Mouse (Mus musculus): ENCODE results near the gene Fxyd7. TPM values are rescaled to one million over a fixed set of nuclear protein-coding genes. Genes with fewer than 3 reads are reported as not detected.

Gene Fxyd7
- polyA plus RNA-seq, 1 experiment from 2014 or later = 42.2 TPM

DNA sequence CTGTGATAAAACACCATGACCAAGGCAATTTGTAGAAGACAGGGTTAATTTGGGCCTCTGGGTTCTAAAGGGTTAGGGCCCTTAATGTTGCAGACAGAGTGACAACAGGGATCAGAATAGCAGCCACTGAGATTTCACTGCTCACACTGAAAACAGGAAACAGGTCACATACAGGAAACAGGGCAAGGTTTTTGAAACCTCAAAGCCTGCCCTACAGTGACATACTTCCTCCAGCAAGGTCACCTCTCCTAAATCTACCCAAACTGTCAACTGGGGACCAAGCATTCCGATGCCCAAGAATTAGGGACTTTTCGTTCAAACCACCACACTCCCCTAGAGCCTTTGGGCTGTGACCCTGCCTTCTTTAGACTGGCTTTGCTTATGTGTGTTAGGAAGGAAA lies 38.5 kb upstream of the Fxyd7 start:
- 80% methylated on average over 2 of the region's 2 CpGs for WGBS
- Histone ChIP-seq H3K27ac (ENCODE audit: low read length) (no peak overlapping the region), H3K4me3 (ENCODE audit: low read depth, low read length) (no peak overlapping the region), H3K27me3 (ENCODE audit: control insufficient read depth, insufficient read depth, low read length) (no peaks in the 10 kb centered on the region), H3K4me1 (ENCODE audit: control insufficient read depth, insufficient read depth, low read length) (peaks cover 5% of the 10 kb centered on the region; the same call in 1 of the 2 replicates), H3K36me3 (ENCODE audit: control insufficient read depth, insufficient read depth, low read length) (no peaks in the 10 kb centered on the region), H3K9me3 (ENCODE audit: control insufficient read depth, low read depth, low read length) (no peaks in the 10 kb centered on the region), H3K4me2 (replicated peaks; ENCODE audit: low read depth, low read length) (no peak overlapping the region), H3K9ac (replicated peaks; ENCODE audit: low read depth, low read length) (no peak overlapping the region)
- ATAC-seq (ENCODE audit: insufficient number of reproducible peaks, insufficient read depth, low FRiP score, low read depth) = no peak

DNA sequence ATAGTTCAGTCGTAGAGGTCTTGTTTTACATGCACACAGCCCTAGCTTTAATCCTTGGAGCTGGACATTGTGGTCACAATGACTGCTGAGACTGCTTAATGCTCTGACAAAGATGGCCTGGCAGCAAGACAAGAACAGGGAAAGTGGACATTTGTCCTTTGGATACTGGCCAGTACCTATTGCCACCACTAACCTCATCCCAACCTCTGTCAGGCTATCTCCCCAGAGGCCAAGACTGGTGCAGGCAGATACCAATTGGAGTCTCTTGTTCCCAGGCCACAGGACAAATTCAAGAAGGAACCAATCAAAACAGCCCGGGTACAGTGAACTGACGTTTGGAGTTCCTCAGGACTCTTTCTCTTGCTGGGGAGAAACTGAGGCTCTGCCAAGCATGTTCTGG lies 36.9 kb upstream of the Fxyd7 start:
- no peak overlapping the region for H3K4me2 ChIP-seq (replicated peaks; ENCODE audit: low read depth, low read length)
- H3K27me3 ChIP-seq (ENCODE audit: control insufficient read depth, insufficient read depth, low read length) = no peaks in the 10 kb centered on the region
- no peaks in the 10 kb centered on the region for H3K9me3 ChIP-seq (ENCODE audit: control insufficient read depth, low read depth, low read length)
- H3K9ac ChIP-seq (replicated peaks; ENCODE audit: low read depth, low read length) = no peak overlapping the region
- no peak overlapping the region for H3K4me3 ChIP-seq (ENCODE audit: low read depth, low read length)
- no peaks in the 10 kb centered on the region for H3K36me3 ChIP-seq (ENCODE audit: control insufficient read depth, insufficient read depth, low read length)
- 73% methylated on average over 3 of the region's 3 CpGs for WGBS
- H3K27ac ChIP-seq (ENCODE audit: low read length) = no peak overlapping the region
- peaks cover 12% of the 10 kb centered on the region; the same call in 1 of the 2 replicates for H3K4me1 ChIP-seq (ENCODE audit: control insufficient read depth, insufficient read depth, low read length)
- no peak for ATAC-seq (ENCODE audit: insufficient number of reproducible peaks, insufficient read depth, low FRiP score, low read depth)

DNA sequence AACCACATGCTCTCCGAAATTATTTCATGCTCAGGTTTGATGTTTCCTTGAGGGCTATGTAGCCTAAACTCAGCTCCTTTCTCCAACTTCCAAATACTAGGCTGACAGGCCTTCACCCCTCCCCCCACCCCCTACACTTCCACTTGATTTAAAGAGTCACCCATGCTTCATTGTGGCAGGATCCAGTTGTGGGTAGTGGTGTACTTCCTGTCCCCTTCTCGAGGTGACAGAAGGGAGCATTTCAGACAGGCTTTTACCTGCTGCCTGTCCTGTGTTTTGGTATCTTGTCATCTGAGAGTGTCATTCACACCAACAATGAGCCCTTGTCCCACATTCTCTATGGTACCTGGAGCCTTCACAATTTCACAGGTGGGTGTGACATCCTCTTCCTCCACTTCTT lies 36.0 kb upstream of the Fxyd7 start:
- no peaks in the 10 kb centered on the region for H3K27me3 ChIP-seq (ENCODE audit: control insufficient read depth, insufficient read depth, low read length)
- H3K4me3 ChIP-seq (ENCODE audit: low read depth, low read length) = no peak overlapping the region
- H3K9ac ChIP-seq (replicated peaks; ENCODE audit: low read depth, low read length) = no peak overlapping the region
- H3K9me3 ChIP-seq (ENCODE audit: control insufficient read depth, low read depth, low read length) = no peaks in the 10 kb centered on the region
- H3K27ac ChIP-seq (ENCODE audit: low read length) = no peak overlapping the region
- ATAC-seq (ENCODE audit: insufficient number of reproducible peaks, insufficient read depth, low FRiP score, low read depth) = no peak
- no peak overlapping the region for H3K4me2 ChIP-seq (replicated peaks; ENCODE audit: low read depth, low read length)
- H3K4me1 ChIP-seq (ENCODE audit: control insufficient read depth, insufficient read depth, low read length) = peaks cover 15% of the 10 kb centered on the region; the same call in 1 of the 2 replicates
- H3K36me3 ChIP-seq (ENCODE audit: control insufficient read depth, insufficient read depth, low read length) = no peaks in the 10 kb centered on the region
- 61% methylated on average over 2 of the region's 2 CpGs for WGBS

DNA sequence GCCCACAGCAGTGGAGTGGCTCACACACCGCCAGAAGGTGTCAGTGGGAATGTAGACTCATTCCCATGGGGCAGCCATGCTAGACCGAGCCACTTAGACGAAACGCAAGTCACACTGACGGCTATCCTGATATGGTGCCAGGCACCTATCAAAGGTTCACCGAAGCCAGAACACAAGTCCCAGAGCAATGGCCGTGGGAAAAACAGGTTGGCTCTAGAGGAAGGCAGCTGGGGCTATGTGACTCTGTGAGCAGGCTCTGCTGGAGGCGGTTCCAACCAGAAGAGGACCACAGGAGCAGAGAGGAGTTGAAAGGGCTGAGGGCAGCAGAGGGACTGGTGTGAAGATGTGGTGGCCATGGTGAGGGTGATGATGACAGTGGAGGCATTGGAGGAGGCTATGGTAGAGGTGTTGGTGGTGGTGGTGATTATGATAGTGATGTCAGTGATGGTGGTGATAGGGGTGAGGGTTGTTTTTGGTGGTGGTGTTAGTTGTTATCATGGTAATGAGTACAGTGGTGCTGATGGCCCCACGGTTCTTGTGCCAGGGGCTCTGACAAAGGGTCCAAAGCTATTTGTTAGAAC lies 35.0 kb upstream of the Fxyd7 start:
- 91% methylated on average over 9 of the region's 9 CpGs for whole genome bisulfite sequencing
- no peaks in the 10 kb centered on the region for H3K9me3 ChIP-seq (ENCODE audit: control insufficient read depth, low read depth, low read length)
- H3K36me3 ChIP-seq (ENCODE audit: control insufficient read depth, insufficient read depth, low read length) = no peaks in the 10 kb centered on the region
- peaks cover 15% of the 10 kb centered on the region; the same call in 1 of the 2 replicates for H3K4me1 ChIP-seq (ENCODE audit: control insufficient read depth, insufficient read depth, low read length)
- H3K9ac ChIP-seq (replicated peaks; ENCODE audit: low read depth, low read length) = no peak overlapping the region
- no peak for ATAC-seq (ENCODE audit: insufficient number of reproducible peaks, insufficient read depth, low FRiP score, low read depth)
- H3K4me2 ChIP-seq (replicated peaks; ENCODE audit: low read depth, low read length) = no peak overlapping the region
- H3K27ac ChIP-seq (ENCODE audit: low read length) = peak overlapping the region; percentile 53; the same call in 1 of the 2 replicates
- H3K27me3 ChIP-seq (ENCODE audit: control insufficient read depth, insufficient read depth, low read length) = no peaks in the 10 kb centered on the region
- no peak overlapping the region for H3K4me3 ChIP-seq (ENCODE audit: low read depth, low read length)

DNA sequence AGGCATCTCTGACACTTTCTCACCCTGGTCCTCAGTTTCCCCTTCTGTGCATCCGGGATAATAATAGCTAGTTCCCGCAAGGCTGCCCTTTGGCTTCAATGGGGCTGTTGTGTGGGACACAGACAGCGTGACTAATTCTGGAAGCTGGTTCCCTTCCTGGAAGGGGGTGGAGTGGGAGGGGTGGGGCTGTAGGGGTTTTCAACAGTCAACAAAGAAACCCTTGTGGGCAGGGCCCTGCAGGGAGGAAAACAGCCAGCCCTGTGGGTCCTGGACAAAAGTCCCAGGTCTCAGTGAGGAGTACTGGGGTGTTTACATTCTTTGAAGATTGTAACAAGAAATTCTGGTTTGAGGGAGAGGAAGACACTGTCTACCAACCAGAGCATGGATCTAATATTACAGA lies 33.9 kb upstream of the Fxyd7 start:
- WGBS = 72% methylated on average over 3 of the region's 3 CpGs
- peak overlapping the region; percentile 53; the same call in 1 of the 2 replicates for H3K27ac ChIP-seq (ENCODE audit: low read length)
- no peaks in the 10 kb centered on the region for H3K9me3 ChIP-seq (ENCODE audit: control insufficient read depth, low read depth, low read length)
- no peak overlapping the region for H3K9ac ChIP-seq (replicated peaks; ENCODE audit: low read depth, low read length)
- H3K36me3 ChIP-seq (ENCODE audit: control insufficient read depth, insufficient read depth, low read length) = no peaks in the 10 kb centered on the region
- ATAC-seq (ENCODE audit: insufficient number of reproducible peaks, insufficient read depth, low FRiP score, low read depth) = peak; percentile 73; the same call in 1 of the 2 replicates
- peaks cover 15% of the 10 kb centered on the region; the same call in 1 of the 2 replicates for H3K4me1 ChIP-seq (ENCODE audit: control insufficient read depth, insufficient read depth, low read length)
- H3K27me3 ChIP-seq (ENCODE audit: control insufficient read depth, insufficient read depth, low read length) = no peaks in the 10 kb centered on the region
- no peak overlapping the region for H3K4me3 ChIP-seq (ENCODE audit: low read depth, low read length)
- H3K4me2 ChIP-seq (replicated peaks; ENCODE audit: low read depth, low read length) = no peak overlapping the region

DNA sequence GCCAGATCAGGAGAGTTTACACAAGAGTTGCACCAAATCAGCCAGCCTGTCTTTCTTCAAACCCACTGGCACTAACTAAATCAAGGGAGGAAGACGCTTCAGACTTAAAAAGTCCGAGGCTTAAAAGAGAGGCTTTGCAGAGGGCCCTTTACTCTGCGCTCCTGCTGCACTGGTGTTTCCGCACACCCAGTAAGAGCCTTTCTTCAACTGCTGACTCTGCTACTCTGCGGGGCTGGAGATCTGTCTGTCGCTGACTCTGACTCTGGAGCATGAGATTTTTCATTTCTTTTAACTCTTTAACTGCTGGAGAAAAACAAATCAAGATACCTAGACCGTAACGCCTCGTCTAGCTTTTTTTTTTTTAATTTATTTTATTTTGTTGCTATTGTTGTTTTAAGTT lies 32.9 kb upstream of the Fxyd7 start:
- Histone ChIP-seq H3K4me3 (ENCODE audit: low read depth, low read length) (no peak overlapping the region), H3K27ac (ENCODE audit: low read length) (peak overlapping the region; percentile 75), H3K27me3 (ENCODE audit: control insufficient read depth, insufficient read depth, low read length) (no peaks in the 10 kb centered on the region), H3K4me2 (replicated peaks; ENCODE audit: low read depth, low read length) (no peak overlapping the region), H3K4me1 (ENCODE audit: control insufficient read depth, insufficient read depth, low read length) (peaks cover 15% of the 10 kb centered on the region; the same call in 1 of the 2 replicates), H3K9ac (replicated peaks; ENCODE audit: low read depth, low read length) (no peak overlapping the region), H3K36me3 (ENCODE audit: control insufficient read depth, insufficient read depth, low read length) (no peaks in the 10 kb centered on the region), H3K9me3 (ENCODE audit: control insufficient read depth, low read depth, low read length) (no peaks in the 10 kb centered on the region)
- 35% methylated on average over 9 of the region's 9 CpGs for WGBS
- ATAC-seq (ENCODE audit: insufficient number of reproducible peaks, insufficient read depth, low FRiP score, low read depth) = no peak

DNA sequence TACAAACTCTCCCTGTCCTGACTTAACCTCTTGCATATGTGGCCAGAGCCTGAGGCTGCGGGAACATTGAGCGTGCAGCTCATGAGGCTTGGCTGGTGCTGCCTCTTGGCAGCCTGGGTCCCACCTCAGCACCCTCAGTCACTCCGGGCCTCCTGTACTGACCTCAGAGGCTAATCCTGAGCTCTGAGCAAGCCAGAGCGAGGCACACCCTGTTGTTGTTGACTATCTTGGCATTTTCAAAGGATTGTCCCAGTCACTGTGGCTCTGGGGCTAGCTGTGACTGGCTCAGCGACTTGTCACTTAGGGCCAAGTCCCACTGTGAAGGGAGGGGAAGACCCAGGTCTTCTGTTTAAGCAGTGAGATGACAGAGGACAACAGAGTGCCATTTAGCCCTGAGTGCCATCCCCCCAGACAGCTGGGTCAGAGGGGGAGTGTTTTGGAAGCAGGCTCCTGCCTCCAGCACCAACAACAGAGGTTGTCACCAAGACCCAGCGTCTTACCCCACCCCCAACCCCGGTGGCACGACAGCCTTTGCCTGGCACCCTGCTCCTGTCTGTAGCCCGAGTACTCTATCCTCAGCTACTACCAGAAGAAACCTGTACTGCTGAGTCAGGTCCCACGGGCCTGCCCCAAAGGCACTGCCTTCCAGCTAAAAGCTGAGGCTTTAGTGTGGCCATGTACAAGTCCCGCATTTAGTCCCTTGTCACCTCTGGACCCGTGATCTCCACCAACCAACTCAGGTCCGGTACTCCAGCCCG lies 31.7 kb upstream of the Fxyd7 start:
- H3K27me3 ChIP-seq (ENCODE audit: control insufficient read depth, insufficient read depth, low read length) = no peaks in the 10 kb centered on the region
- ATAC-seq (ENCODE audit: insufficient number of reproducible peaks, insufficient read depth, low FRiP score, low read depth) = no peak
- WGBS = 61% methylated on average over 14 of the region's 14 CpGs
- H3K36me3 ChIP-seq (ENCODE audit: control insufficient read depth, insufficient read depth, low read length) = no peaks in the 10 kb centered on the region
- H3K4me2 ChIP-seq (replicated peaks; ENCODE audit: low read depth, low read length) = no peak overlapping the region
- H3K4me3 ChIP-seq (ENCODE audit: low read depth, low read length) = no peak overlapping the region
- H3K4me1 ChIP-seq (ENCODE audit: control insufficient read depth, insufficient read depth, low read length) = peaks cover 15% of the 10 kb centered on the region; the same call in 1 of the 2 replicates
- H3K9me3 ChIP-seq (ENCODE audit: control insufficient read depth, low read depth, low read length) = no peaks in the 10 kb centered on the region
- no peak overlapping the region for H3K9ac ChIP-seq (replicated peaks; ENCODE audit: low read depth, low read length)
- 0 out of 2 replicates have a peak overlapping the region, but pooled peaks have one; percentile 75 for H3K27ac ChIP-seq (ENCODE audit: low read length)

DNA sequence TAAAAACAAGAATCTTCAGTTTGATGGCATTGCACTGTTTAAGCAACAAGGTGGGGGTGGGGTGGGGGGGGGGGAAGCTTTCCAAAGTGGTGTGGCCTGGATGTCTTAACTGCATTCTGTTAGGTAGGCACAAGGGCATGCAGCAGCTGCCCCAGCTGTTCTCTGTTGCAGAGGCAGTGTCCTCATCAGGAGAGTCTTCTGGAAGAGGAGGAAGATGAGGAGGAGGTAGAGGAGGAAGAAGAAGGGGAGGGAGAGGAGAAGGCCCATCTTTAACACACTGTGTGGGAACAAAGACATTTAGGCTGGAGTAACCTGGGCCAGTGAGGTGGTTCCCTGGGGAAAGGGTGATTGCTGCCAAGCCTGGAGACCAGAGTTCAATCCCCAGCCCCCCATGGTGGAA lies 30.8 kb upstream of the Fxyd7 start:
- H3K9ac ChIP-seq (replicated peaks; ENCODE audit: low read depth, low read length) = no peak overlapping the region
- H3K27ac ChIP-seq (ENCODE audit: low read length) = no peak overlapping the region
- H3K36me3 ChIP-seq (ENCODE audit: control insufficient read depth, insufficient read depth, low read length) = no peaks in the 10 kb centered on the region
- no peak overlapping the region for H3K4me3 ChIP-seq (ENCODE audit: low read depth, low read length)
- no peak overlapping the region for H3K4me2 ChIP-seq (replicated peaks; ENCODE audit: low read depth, low read length)
- peaks cover 19% of the 10 kb centered on the region; the same call in 1 of the 2 replicates for H3K4me1 ChIP-seq (ENCODE audit: control insufficient read depth, insufficient read depth, low read length)
- no peaks in the 10 kb centered on the region for H3K27me3 ChIP-seq (ENCODE audit: control insufficient read depth, insufficient read depth, low read length)
- ATAC-seq (ENCODE audit: insufficient number of reproducible peaks, insufficient read depth, low FRiP score, low read depth) = no peak
- H3K9me3 ChIP-seq (ENCODE audit: control insufficient read depth, low read depth, low read length) = no peaks in the 10 kb centered on the region

Measured in stomach, embryonic 14.5 days (tissue).